Mouse (Mus musculus) lung, postnatal 0 days (tissue): Measurements from ENCODE around the gene Sox30.

Experiments used
- CTCF ChIP-seq: IDR thresholded peaks from 2 replicates; pipeline ENCODE4 v1.5.1; 2016; ENCODE audit warnings: antibody characterized with exemption, mild to moderate bottlenecking
- EP300 ChIP-seq: IDR thresholded peaks from 2 replicates; pipeline ENCODE4 v1.6.1; 2016; ENCODE audit warnings: antibody characterized with exemption, mild to moderate bottlenecking, control low read depth

DNA sequence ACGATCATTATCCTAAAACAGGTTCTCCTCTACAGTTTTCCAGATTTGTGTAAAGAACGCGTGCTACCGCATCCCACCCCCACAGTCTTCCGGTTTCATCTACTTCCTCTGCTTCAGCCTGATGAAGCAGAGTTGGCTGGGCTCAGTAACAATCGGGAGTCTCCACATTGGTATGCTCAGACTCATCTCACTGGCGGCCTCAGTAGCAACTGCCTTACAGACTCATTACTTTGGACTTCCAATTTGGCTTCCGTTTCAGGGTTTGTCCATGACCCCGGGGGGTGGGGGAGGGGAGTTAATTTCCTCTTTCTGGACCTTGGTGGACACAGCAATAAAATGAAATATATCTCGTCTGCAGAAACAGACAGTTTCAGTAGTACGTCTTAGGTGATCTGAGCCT is 59.2 kb downstream of the Sox30 start:
- TF ChIP-seq CTCF: no peak
- TF ChIP-seq EP300: no peak
